Comparison of ENCODE assay signal across 16 mouse cellular contexts in the genomic region with DNA sequence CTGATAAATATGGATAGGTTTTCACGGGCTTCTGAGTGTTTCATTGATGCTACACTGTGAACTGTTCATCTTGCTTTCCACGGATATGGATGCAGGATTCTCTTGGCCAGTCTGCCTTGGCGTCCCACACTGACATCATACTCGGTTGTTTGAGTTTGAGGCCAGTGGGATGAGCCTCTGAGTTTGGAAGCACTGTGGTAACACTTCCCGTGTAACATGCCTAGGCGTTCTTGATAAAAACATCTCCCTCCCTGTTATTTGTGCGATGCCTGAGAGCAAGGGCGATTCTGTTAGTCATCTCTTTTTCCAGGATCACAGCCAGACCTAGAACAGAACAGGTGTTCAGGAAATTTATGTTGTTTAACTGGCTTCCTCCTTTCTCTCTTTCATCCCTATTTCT.
DNase-seq lines count a peak whose midpoint lies in the region; ATAC-seq and TF ChIP-seq lines count a peak whose summit lies in the region.
"Had no signal": no experiment of that assay in that cellular context is flagged by ENCODE, and none has a peak within 500 bp of the region (broad histone marks: within the 10 kb centered on the region; RNA-seq: fewer than 3 reads in every experiment).

No protein-coding gene starts in this region.

- H3K4me2 ChIP-seq in forebrain, postnatal 0 days (ENCODE audit: low read depth) = no peak overlapping the region
- H3K4me2 ChIP-seq: liver, embryonic 15.5 days had no signal

- peak; percentile 86 for ATAC-seq in frontal cortex, adult (ENCODE audit: low TSS enrichment)
- no peak for ATAC-seq in forebrain, postnatal 0 days
- ATAC-seq: forebrain, embryonic 14.5 days; midbrain, embryonic 16.5 days had no signal

- no peaks in the 10 kb centered on the region for H3K27me3 ChIP-seq in forebrain, postnatal 0 days (ENCODE audit: insufficient read depth, low read length)
- H3K27me3 ChIP-seq: CH12.LX; liver, embryonic 15.5 days had no signal

- H3K4me1 ChIP-seq in forebrain, postnatal 0 days (ENCODE audit: insufficient read depth) = no peaks in the 10 kb centered on the region
- H3K4me1 ChIP-seq: embryonic facial prominence, embryonic 10.5 days; liver, embryonic 15.5 days had no signal

- 78% methylated on average over 8 of the region's 8 CpGs for WGBS in forebrain, postnatal 0 days

- no peak for DNase-seq in frontal cortex, postnatal 25 days (ENCODE audit: low spot score in 2 of 2)
- DNase-seq in right cerebral cortex, adult 18-20 months = peak; percentile 40
- DNase-seq in right cerebral cortex, postnatal 4 days = no peak
- peak; percentile 38 for DNase-seq in layer of hippocampus, adult 9-11 months
- DNase-seq in adrenal gland, postnatal 36 days = no peak
- DNase-seq in forebrain, postnatal 0 days = no peak
- DNase-seq: gastrocnemius, postnatal 25 days; kidney, adult 9 months; thymus, postnatal 36 days had no signal

- no peak overlapping the region for H3K9ac ChIP-seq in forebrain, postnatal 0 days
- H3K9ac ChIP-seq: liver, embryonic 15.5 days had no signal

- no peaks in the 10 kb centered on the region for H3K9me3 ChIP-seq in forebrain, postnatal 0 days (ENCODE audit: low read length)
- H3K9me3 ChIP-seq: embryonic facial prominence, embryonic 10.5 days; hindbrain, embryonic 10.5 days; liver, embryonic 15.5 days had no signal

- no peak overlapping the region for H3K27ac ChIP-seq in forebrain, postnatal 0 days (ENCODE audit: low read depth, low read length)
- H3K27ac ChIP-seq: embryonic facial prominence, embryonic 10.5 days; hindbrain, embryonic 10.5 days; liver, embryonic 15.5 days had no signal

- no peaks in the 10 kb centered on the region for H3K36me3 ChIP-seq in forebrain, postnatal 0 days (ENCODE audit: insufficient read depth)
- H3K36me3 ChIP-seq: embryonic facial prominence, embryonic 10.5 days; hindbrain, embryonic 10.5 days; liver, embryonic 15.5 days had no signal

- no peak overlapping the region for H3K4me3 ChIP-seq in forebrain, postnatal 0 days (ENCODE audit: low read depth, low read length)
- H3K4me3 ChIP-seq: embryonic facial prominence, embryonic 10.5 days; hindbrain, embryonic 10.5 days; liver, embryonic 15.5 days had no signal

- no peak for TF ChIP-seq CTCF in forebrain, postnatal 0 days (IDR thresholded peaks at IDR 0.05; ENCODE audit: low read depth)

Comparison
In these comparisons a context has a peak if more than half of its experiments do, and no peak if none do; other contexts are left out.
1. DNase-seq: peak in right cerebral cortex, adult 18-20 months (single experiment) and layer of hippocampus, adult 9-11 months (single experiment); none in frontal cortex, postnatal 25 days (0 of 2), right cerebral cortex, postnatal 4 days (single experiment), adrenal gland, postnatal 36 days (0 of 2) and forebrain, postnatal 0 days (single experiment).